Mouse (Mus musculus): ENCODE results near the gene Maz. TPM values are rescaled to one million over a fixed set of nuclear protein-coding genes. Genes with fewer than 3 reads are reported as not detected.

Maz gene
- polyA plus RNA-seq, 2 experiments: 66.7 to 298 TPM

- 0 out of 2 replicates have a peak overlapping the region, but pooled peaks have one; percentile 90 for H3K4me2 ChIP-seq (replicated peaks; ENCODE audit: low read depth, low read length, severe bottlenecking)
- ATAC-seq (ENCODE audit: low FRiP score, low read depth): no peak
- no peak overlapping the region for H3K27ac ChIP-seq (replicated peaks; ENCODE audit: low read depth, low read length)
- peaks cover 28% of the 10 kb centered on the region for H3K4me1 ChIP-seq (ENCODE audit: control insufficient read depth, insufficient read depth, low read length)
- no peaks in the 10 kb centered on the region for H3K9me3 ChIP-seq (ENCODE audit: control insufficient read depth, low read length)
- H3K9ac ChIP-seq (ENCODE audit: low read depth, low read length, severe bottlenecking): peak overlapping the region; percentile 25; the same call in 1 of the 2 replicates
- H3K27me3 ChIP-seq (ENCODE audit: control insufficient read depth, insufficient read depth, low read length): no peaks in the 10 kb centered on the region
- H3K36me3 ChIP-seq (ENCODE audit: control insufficient read depth, insufficient read depth, low read length): peaks cover 35% of the 10 kb centered on the region
- TF ChIP-seq POLR2A (IDR thresholded peaks at IDR 0.05; ENCODE audit: borderline replicate concordance, extremely low read depth, insufficient read depth, insufficient read length): no peak
- no peak for DNase-seq (ENCODE audit: low spot score)
- 87% methylated on average over 12 of the region's 12 CpGs for WGBS
- H3K4me3 ChIP-seq (replicated peaks; ENCODE audit: low read length): no peak overlapping the region
Measured at GRCm38 (mm10) chr7:127014993-127015392, 11.8 kb downstream of the Maz start.

GRCm38 (mm10) chr7:127014320-127014719, 12.5 kb downstream of the Maz start, which contains the start of gene Mvp:
Gene Mvp, minus strand, starts transcription at chr7:127014621.
- Histone ChIP-seq H3K9ac (ENCODE audit: low read depth, low read length, severe bottlenecking) (peak within 1 kb of the TSS; percentile 25; the same call in 1 of the 2 replicates), H3K4me3 (replicated peaks; ENCODE audit: low read length) (peak within 1 kb of the TSS; percentile 75), H3K4me1 (ENCODE audit: control insufficient read depth, insufficient read depth, low read length) (peaks cover 21% of the 10 kb centered on the region), H3K36me3 (ENCODE audit: control insufficient read depth, insufficient read depth, low read length) (peaks cover 35% of the 10 kb centered on the region), H3K4me2 (replicated peaks; ENCODE audit: low read depth, low read length, severe bottlenecking) (peak within 1 kb of the TSS; percentile 90; the same call in 1 of the 2 replicates), H3K9me3 (ENCODE audit: control insufficient read depth, low read length) (no peaks in the 10 kb centered on the region), H3K27me3 (ENCODE audit: control insufficient read depth, insufficient read depth, low read length) (no peaks in the 10 kb centered on the region), H3K27ac (replicated peaks; ENCODE audit: low read depth, low read length) (no peak within 1 kb of the TSS)
- DNase-seq (ENCODE audit: low spot score) (no peak), ATAC-seq (ENCODE audit: low FRiP score, low read depth) (no peak)
- no peak for TF ChIP-seq POLR2A (IDR thresholded peaks at IDR 0.05; ENCODE audit: borderline replicate concordance, extremely low read depth, insufficient read depth, insufficient read length)
- WGBS: 42% methylated on average over 11 of the region's 11 CpGs

DNA sequence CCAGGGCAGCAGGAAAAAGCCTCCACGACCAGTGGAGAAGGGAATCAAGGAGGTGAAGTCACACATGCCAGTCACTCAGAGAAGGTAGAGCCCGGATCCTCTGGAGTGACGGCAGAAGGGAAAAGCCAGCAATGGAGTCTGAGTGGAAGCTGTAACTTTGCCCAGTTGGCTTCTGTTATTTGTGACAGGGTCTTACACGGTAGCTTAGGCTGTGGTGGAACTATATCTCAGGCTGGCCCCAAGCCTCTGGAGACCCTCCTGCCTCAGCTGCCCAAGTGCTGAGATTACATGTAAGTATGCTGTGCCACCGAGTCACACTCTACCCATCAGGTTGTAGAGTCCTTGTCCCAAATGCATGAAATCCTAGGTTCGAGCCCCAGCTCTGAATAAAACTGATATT, 13.5 kb downstream of the Maz start:
- no peak for ATAC-seq (ENCODE audit: low FRiP score, low read depth)
- Histone ChIP-seq H3K27me3 (ENCODE audit: control insufficient read depth, insufficient read depth, low read length) (no peaks in the 10 kb centered on the region), H3K9me3 (ENCODE audit: control insufficient read depth, low read length) (no peaks in the 10 kb centered on the region), H3K9ac (ENCODE audit: low read depth, low read length, severe bottlenecking) (no peak overlapping the region), H3K4me1 (ENCODE audit: control insufficient read depth, insufficient read depth, low read length) (peaks cover 19% of the 10 kb centered on the region), H3K4me3 (replicated peaks; ENCODE audit: low read length) (no peak overlapping the region), H3K36me3 (ENCODE audit: control insufficient read depth, insufficient read depth, low read length) (peaks cover 35% of the 10 kb centered on the region), H3K4me2 (replicated peaks; ENCODE audit: low read depth, low read length, severe bottlenecking) (no peak overlapping the region), H3K27ac (replicated peaks; ENCODE audit: low read depth, low read length) (no peak overlapping the region)
- no peak for DNase-seq (ENCODE audit: low spot score)
- TF ChIP-seq POLR2A (IDR thresholded peaks at IDR 0.05; ENCODE audit: borderline replicate concordance, extremely low read depth, insufficient read depth, insufficient read length): no peak
- WGBS: 92% methylated on average over 6 of the region's 6 CpGs

- H3K27ac ChIP-seq (replicated peaks; ENCODE audit: low read depth, low read length): no peak overlapping the region
- no peak overlapping the region for H3K4me2 ChIP-seq (replicated peaks; ENCODE audit: low read depth, low read length, severe bottlenecking)
- peaks cover 35% of the 10 kb centered on the region for H3K36me3 ChIP-seq (ENCODE audit: control insufficient read depth, insufficient read depth, low read length)
- ATAC-seq (ENCODE audit: low FRiP score, low read depth): no peak
- no peak overlapping the region for H3K9ac ChIP-seq (ENCODE audit: low read depth, low read length, severe bottlenecking)
- H3K4me3 ChIP-seq (replicated peaks; ENCODE audit: low read length): no peak overlapping the region
- H3K27me3 ChIP-seq (ENCODE audit: control insufficient read depth, insufficient read depth, low read length): no peaks in the 10 kb centered on the region
- peaks cover 14% of the 10 kb centered on the region for H3K4me1 ChIP-seq (ENCODE audit: control insufficient read depth, insufficient read depth, low read length)
- no peaks in the 10 kb centered on the region for H3K9me3 ChIP-seq (ENCODE audit: control insufficient read depth, low read length)
- no peak for DNase-seq (ENCODE audit: low spot score)
- no peak for TF ChIP-seq POLR2A (IDR thresholded peaks at IDR 0.05; ENCODE audit: borderline replicate concordance, extremely low read depth, insufficient read depth, insufficient read length)
- WGBS: 98% methylated on average over 10 of the region's 10 CpGs
Measured at GRCm38 (mm10) chr7:127012845-127013244, 14.0 kb downstream of the Maz start.

GRCm38 (mm10) chr7:127012374-127012773, 14.5 kb downstream of the Maz start:
- Histone ChIP-seq H3K4me1 (ENCODE audit: control insufficient read depth, insufficient read depth, low read length) (peaks cover 10% of the 10 kb centered on the region), H3K4me3 (replicated peaks; ENCODE audit: low read length) (no peak overlapping the region), H3K9me3 (ENCODE audit: control insufficient read depth, low read length) (no peaks in the 10 kb centered on the region), H3K27me3 (ENCODE audit: control insufficient read depth, insufficient read depth, low read length) (no peaks in the 10 kb centered on the region), H3K36me3 (ENCODE audit: control insufficient read depth, insufficient read depth, low read length) (peaks cover 35% of the 10 kb centered on the region), H3K9ac (ENCODE audit: low read depth, low read length, severe bottlenecking) (no peak overlapping the region), H3K27ac (replicated peaks; ENCODE audit: low read depth, low read length) (no peak overlapping the region), H3K4me2 (replicated peaks; ENCODE audit: low read depth, low read length, severe bottlenecking) (no peak overlapping the region)
- WGBS: 88% methylated on average over 6 of the region's 6 CpGs
- ATAC-seq (ENCODE audit: low FRiP score, low read depth) (no peak), DNase-seq (ENCODE audit: low spot score) (no peak)
- no peak for TF ChIP-seq POLR2A (IDR thresholded peaks at IDR 0.05; ENCODE audit: borderline replicate concordance, extremely low read depth, insufficient read depth, insufficient read length)

- ATAC-seq (ENCODE audit: low FRiP score, low read depth) (no peak), DNase-seq (ENCODE audit: low spot score) (no peak)
- peaks cover 35% of the 10 kb centered on the region for H3K36me3 ChIP-seq (ENCODE audit: control insufficient read depth, insufficient read depth, low read length)
- H3K4me2 ChIP-seq (replicated peaks; ENCODE audit: low read depth, low read length, severe bottlenecking): no peak overlapping the region
- TF ChIP-seq POLR2A (IDR thresholded peaks at IDR 0.05; ENCODE audit: borderline replicate concordance, extremely low read depth, insufficient read depth, insufficient read length): no peak
- no peaks in the 10 kb centered on the region for H3K27me3 ChIP-seq (ENCODE audit: control insufficient read depth, insufficient read depth, low read length)
- H3K4me1 ChIP-seq (ENCODE audit: control insufficient read depth, insufficient read depth, low read length): peaks cover 10% of the 10 kb centered on the region
- H3K9ac ChIP-seq (ENCODE audit: low read depth, low read length, severe bottlenecking): no peak overlapping the region
- WGBS: 68% methylated on average over 2 of the region's 2 CpGs
- no peaks in the 10 kb centered on the region for H3K9me3 ChIP-seq (ENCODE audit: control insufficient read depth, low read length)
- H3K27ac ChIP-seq (replicated peaks; ENCODE audit: low read depth, low read length): no peak overlapping the region
- H3K4me3 ChIP-seq (replicated peaks; ENCODE audit: low read length): no peak overlapping the region
Measured at GRCm38 (mm10) chr7:127011717-127012116, 15.1 kb downstream of the Maz start.
